Mouse (Mus musculus): Measurements from ENCODE around the gene Llgl2. TPM values are rescaled to one million over a fixed set of nuclear protein-coding genes. Genes with fewer than 3 reads are reported as not detected.
A peak's percentile ranks its signal among the peaks of the same experiment; 100 is the strongest.

The Llgl2 gene
- total RNA-seq, 2 experiments from 2014 or later = 2.8 to 3.4 TPM

- DNase-seq (ENCODE audit: low spot score in 2 of 2) = no peak
- intact Hi-C loops (cut with DNase I) = no loop called here
These were observed 75.8 kb downstream of the Llgl2 start, which contains the start of gene Smim5 for GRCm38 (mm10) chr11:115899486-115900266. TSS of gene Smim5 (plus strand) at chr11:115899966.

GRCm38 (mm10) chr11:115900561-115901337, 76.9 kb downstream of the Llgl2 start:
- no peak for DNase-seq (ENCODE audit: low spot score in 2 of 2)
- intact Hi-C loops (cut with DNase I) = no loop called here

GRCm38 (mm10) chr11:115901338-115902161, 77.7 kb downstream of the Llgl2 start:
- intact Hi-C loops (cut with DNase I) = no loop called here
- no peak for DNase-seq (ENCODE audit: low spot score in 2 of 2)

GRCm38 (mm10) chr11:115902177-115902576, 78.3 kb downstream of the Llgl2 start:
- intact Hi-C loops (cut with DNase I) = no loop called here
- no peak for DNase-seq (ENCODE audit: low spot score in 2 of 2)

GRCm38 (mm10) chr11:115902831-115903230, 79.0 kb downstream of the Llgl2 start:
- intact Hi-C loops (cut with DNase I) = no loop called here
- peak in 1 of 2 experiments; percentile 54 for DNase-seq (ENCODE audit: low spot score in 2 of 2)

- no peak for DNase-seq (ENCODE audit: low spot score in 2 of 2)
- intact Hi-C loops (cut with DNase I) = no loop called here
These were observed 79.8 kb downstream of the Llgl2 start for GRCm38 (mm10) chr11:115903384-115904230.

- intact Hi-C loops (cut with DNase I) = no loop called here
- no peak for DNase-seq (ENCODE audit: low spot score in 2 of 2)
These were observed 80.5 kb downstream of the Llgl2 start for GRCm38 (mm10) chr11:115904231-115904955.

Small RNAs within 50 kb of the gene (microRNA-seq; reads per million reads assigned to microRNA genes)
- 0.79 to 2.0 reads per million in 2 experiments for gene Mir5621

Other genes with a start within 250 kb of the Llgl2 start
- gene Mrps7, start 220.1 kb upstream of the Llgl2 start, total RNA-seq (2021) = 10 to 100 TPM; 47.4 to 49.8 TPM
- gene Gga3, start 220.0 kb upstream of the Llgl2 start, total RNA-seq (2021) = 10 to 100 TPM; 68.3 to 75.5 TPM
- 10 to 100 TPM; 14.8 to 17.4 TPM for gene Mif4gd, start 211.1 kb upstream of the Llgl2 start, total RNA-seq (2021)
- gene Slc25a19, start 195.8 kb upstream of the Llgl2 start, total RNA-seq (2021) = 10 to 100 TPM; 55.1 to 58.1 TPM
- 100 to 1,000 TPM; 183 to 190 TPM for gene Grb2, start 115.5 kb upstream of the Llgl2 start, total RNA-seq (2021)
- 10 to 100 TPM; 48.1 to 51.4 TPM for gene Tmem94, start 58.6 kb upstream of the Llgl2 start, total RNA-seq (2021)
- 10 to 100 TPM; 18.7 to 21.3 TPM for gene Caskin2, start 10.4 kb upstream of the Llgl2 start, total RNA-seq (2021)
- 10 to 100 TPM; 12.7 to 15.3 TPM for gene Tsen54, start 9.3 kb upstream of the Llgl2 start, total RNA-seq (2021)
- under 1 TPM; 0.13 to 0.17 TPM for gene Myo15b, start 34.4 kb downstream of the Llgl2 start, total RNA-seq (2021)
- gene Smim5, start 75.9 kb downstream of the Llgl2 start, total RNA-seq (2021) = under 1 TPM in 1 of 2 experiments, not detected in 1; 0.33 TPM
- gene Smim6, start 88.0 kb downstream of the Llgl2 start, total RNA-seq (2021) = not detected
- gene Sap30bp, start 109.2 kb downstream of the Llgl2 start, total RNA-seq (2021) = 10 to 100 TPM; 43.2 to 50.7 TPM
- 10 to 100 TPM; 19.8 to 22.4 TPM for gene Recql5, start 109.4 kb downstream of the Llgl2 start, total RNA-seq (2021)
- 1 to 10 TPM; 3.2 to 4.2 TPM for gene Itgb4, start 150.7 kb downstream of the Llgl2 start, total RNA-seq (2021)
- 10 to 100 TPM; 18.8 to 19.4 TPM for gene Galk1, start 188.7 kb downstream of the Llgl2 start, total RNA-seq (2021)
- gene H3f3b, start 203.9 kb downstream of the Llgl2 start, total RNA-seq (2021) = 100 to 1,000 TPM; 254 to 295 TPM
- 10 to 100 TPM; 23.8 to 25.5 TPM for gene Unk, start 206.3 kb downstream of the Llgl2 start, total RNA-seq (2021)